Mouse (Mus musculus): ENCODE measurements at regions not wholly inside any gene's neighbourhood (a gene's known extent, or its start where the extent isn't known, plus 50 kb on each side); places are given as distances from the start of the nearest gene placed in this dataset.

DNA sequence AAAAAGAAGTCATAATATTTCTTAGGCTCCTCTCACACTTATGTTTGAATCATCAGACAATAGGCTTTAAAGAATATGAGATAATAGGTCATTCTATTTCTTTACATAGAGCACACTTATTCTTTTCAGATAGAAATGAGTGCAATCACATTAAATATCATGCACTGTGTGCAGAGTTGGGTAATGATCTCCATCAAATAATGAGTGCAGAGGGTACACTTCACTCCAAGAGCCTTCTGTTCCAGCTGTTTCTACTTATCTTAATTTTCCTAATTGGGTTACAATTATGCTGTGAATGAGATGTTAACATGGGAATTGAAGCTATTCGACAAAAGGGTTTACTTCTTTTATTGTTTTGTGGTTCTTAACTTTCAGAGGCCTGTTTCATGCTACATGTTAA is 707.5 kb upstream of the Mdga2 start:
- DNase-seq (ENCODE audit: extremely low spot score in 1 of 2, low spot score in 2 of 2) = no peak
- intact Hi-C loops (cut with DNase I) = no loop called here

DNA sequence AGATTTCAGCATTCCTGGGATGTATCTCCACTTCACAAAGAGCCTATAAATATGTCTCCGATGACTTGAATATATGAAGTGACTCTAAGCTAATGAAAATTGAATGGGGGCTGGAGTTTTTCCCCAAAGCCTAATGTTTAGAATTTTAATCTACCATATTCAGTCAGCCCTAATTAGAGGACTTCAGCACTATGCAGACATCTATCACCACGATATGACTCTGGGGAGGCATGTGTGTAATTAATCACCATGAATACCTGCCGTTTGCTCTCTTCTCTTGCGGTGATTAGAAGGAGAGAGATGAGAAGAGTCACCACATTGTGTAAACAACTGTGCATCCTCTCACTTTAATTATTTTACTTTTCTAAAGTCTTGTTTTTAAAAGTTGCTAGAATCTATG is 692.3 kb upstream of the Mdga2 start:
- intact Hi-C loops (cut with DNase I) = no loop called here

DNA sequence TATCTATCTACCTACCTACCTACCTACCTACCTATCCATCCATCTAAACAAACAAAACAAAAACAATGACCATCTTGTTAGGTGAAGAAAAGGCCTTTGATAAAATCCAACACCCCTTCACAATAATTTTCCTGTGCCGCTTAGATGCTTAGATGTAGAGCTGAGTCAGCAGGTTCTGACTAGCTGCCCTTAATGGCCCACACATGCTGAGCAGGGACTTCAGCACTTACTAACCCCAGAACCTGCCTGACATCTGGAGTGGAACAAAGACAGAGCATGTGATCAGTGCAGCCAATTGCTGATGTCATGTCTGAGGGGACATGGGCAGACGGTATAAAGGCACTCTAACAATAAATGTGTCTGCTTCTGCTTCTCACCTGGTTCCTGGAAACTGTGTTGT is 664.9 kb upstream of the Mdga2 start:
- intact Hi-C loops (cut with DNase I) = no loop called here
- no peak for DNase-seq (ENCODE audit: extremely low spot score in 1 of 2, low spot score in 2 of 2)

More for the DNA sequence above, 692.3 kb upstream of the Mdga2 start:
- DNase-seq (ENCODE audit: extremely low spot score in 1 of 2, low spot score in 2 of 2) = no peak

DNA sequence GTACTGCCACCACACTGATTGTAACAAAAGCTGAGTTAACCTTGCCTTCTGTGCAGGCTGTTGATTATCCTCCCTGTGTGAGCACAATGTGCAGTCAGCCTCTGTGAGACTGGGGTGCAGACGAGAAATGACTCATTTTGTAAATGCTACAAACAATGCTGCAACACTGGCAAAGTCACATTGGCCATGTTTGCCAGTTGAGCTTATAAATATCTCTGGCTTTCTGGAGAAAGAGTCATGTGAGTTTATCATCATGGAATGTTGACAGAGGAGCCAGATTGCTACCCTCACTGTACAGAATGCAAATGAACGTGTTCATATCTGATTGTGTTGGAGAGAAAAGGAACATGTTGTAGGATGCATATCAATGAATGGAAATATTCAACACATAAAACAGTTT is 640.3 kb upstream of the Mdga2 start:
- intact Hi-C loops (cut with DNase I) = no loop called here
- peak in 1 of 2 experiments; percentile 9 for DNase-seq (ENCODE audit: extremely low spot score in 1 of 2, low spot score in 2 of 2)

- intact Hi-C loops (cut with DNase I) = no loop called here
- DNase-seq (ENCODE audit: extremely low spot score in 1 of 2, low spot score in 2 of 2) = no peak
Observed at GRCm38 (mm10) chr12:67860713-67861112, 638.4 kb upstream of the Mdga2 start.

- intact Hi-C loops (cut with DNase I) = no loop called here
- DNase-seq (ENCODE audit: extremely low spot score in 1 of 2, low spot score in 2 of 2) = no peak
Observed at GRCm38 (mm10) chr12:67852625-67853024, 630.3 kb upstream of the Mdga2 start.

DNA sequence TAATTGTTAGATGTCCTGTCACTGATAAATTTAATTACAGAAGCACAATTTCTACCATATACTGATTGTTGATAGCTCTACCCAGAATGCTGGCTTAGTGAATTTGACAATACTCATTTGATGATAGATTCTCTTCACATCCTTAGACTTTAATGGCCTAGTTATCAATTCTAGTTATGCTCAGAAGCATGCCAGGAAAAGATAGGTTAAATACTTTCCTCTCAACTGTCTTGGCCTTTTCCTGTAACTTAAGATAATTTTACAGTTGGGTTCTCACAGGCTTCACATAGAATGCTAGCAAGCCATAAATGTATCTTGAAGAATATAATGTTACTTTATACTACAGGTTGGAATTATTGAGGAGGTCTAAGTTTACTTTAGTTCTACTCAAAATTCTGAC is 625.2 kb upstream of the Mdga2 start:
- intact Hi-C loops (cut with DNase I) = no loop called here
- no peak for DNase-seq (ENCODE audit: extremely low spot score in 1 of 2, low spot score in 2 of 2)

- DNase-seq (ENCODE audit: extremely low spot score in 1 of 2, low spot score in 2 of 2) = peak in 1 of 2 experiments; percentile 1
- intact Hi-C loops (cut with DNase I) = no loop called here
Observed at GRCm38 (mm10) chr12:67804297-67804696, 581.9 kb upstream of the Mdga2 start.

- DNase-seq (ENCODE audit: extremely low spot score in 1 of 2, low spot score in 2 of 2) = no peak
Observed at GRCm38 (mm10) chr12:67799776-67800175, 577.4 kb upstream of the Mdga2 start.

More at GRCm38 (mm10) chr12:67799776-67800175, 577.4 kb upstream of the Mdga2 start:
- intact Hi-C loops (cut with DNase I) = no loop called here
